Mouse (Mus musculus): Measurements from ENCODE around the gene Spns1. TPM values are rescaled to one million over a fixed set of nuclear protein-coding genes. Genes with fewer than 3 reads are reported as not detected.
"Not testable (repeated sequence)": the region's sequence is repeated elsewhere in the genome, so short reads cannot be mapped to it uniquely, and the experiment has no call there.

The Spns1 gene
- polyA plus RNA-seq, 1 experiment from 2014 or later, result 95.4 TPM

GRCm38 (mm10) chr7:126348293-126348692 lies 29.0 kb downstream of the Spns1 start:
- no peaks in the 10 kb centered on the region for H3K9me3 ChIP-seq
- H3K4me2 ChIP-seq, result no peak overlapping the region
- 78% methylated on average over 8 of the region's 8 CpGs for WGBS
- no peak for ATAC-seq (replicated peaks)
- H3K36me3 ChIP-seq (replicated peaks), result no peaks in the 10 kb centered on the region
- no peak overlapping the region for H3K9ac ChIP-seq
- no peaks in the 10 kb centered on the region for H3K27me3 ChIP-seq (replicated peaks)
- H3K4me3 ChIP-seq, result no peak overlapping the region
- peaks cover 7% of the 10 kb centered on the region for H3K4me1 ChIP-seq
- H3K27ac ChIP-seq, result no peak overlapping the region

DNA sequence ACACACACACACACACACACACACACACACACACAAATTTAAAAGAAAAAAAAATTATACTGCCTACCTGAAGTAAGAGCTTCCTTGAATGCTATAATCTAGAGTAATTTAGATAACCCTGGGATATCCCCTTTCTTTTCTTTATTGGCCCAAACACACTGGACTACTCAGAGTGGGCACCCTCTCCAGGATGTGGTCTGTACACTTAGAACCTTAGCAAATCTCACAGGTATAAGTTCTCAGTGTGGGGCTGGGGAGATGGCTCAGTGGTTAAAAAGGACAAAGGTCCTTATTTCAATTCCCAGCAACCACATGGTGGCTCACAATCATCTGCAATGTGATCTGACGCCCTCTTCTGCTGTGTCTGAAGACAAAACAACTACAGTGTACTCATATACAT lies 30.2 kb downstream of the Spns1 start:
- peaks cover 7% of the 10 kb centered on the region for H3K4me1 ChIP-seq
- H3K9ac ChIP-seq, result no peak overlapping the region
- no peaks in the 10 kb centered on the region for H3K36me3 ChIP-seq (replicated peaks)
- no peaks in the 10 kb centered on the region for H3K27me3 ChIP-seq (replicated peaks)
- H3K9me3 ChIP-seq, result no peaks in the 10 kb centered on the region
- no peak overlapping the region for H3K27ac ChIP-seq
- no peak overlapping the region for H3K4me2 ChIP-seq
- no peak overlapping the region for H3K4me3 ChIP-seq
- ATAC-seq (replicated peaks), result no peak
- 64% methylated on average over 1 of the region's 1 CpGs for WGBS

- Histone ChIP-seq H3K27me3 (replicated peaks) (no peaks in the 10 kb centered on the region), H3K4me3 (no peak overlapping the region), H3K9ac (no peak overlapping the region), H3K27ac (no peak overlapping the region), H3K4me1 (no peaks in the 10 kb centered on the region), H3K9me3 (no peaks in the 10 kb centered on the region), H3K36me3 (replicated peaks) (no peaks in the 10 kb centered on the region), H3K4me2 (no peak overlapping the region)
- WGBS, result 49% methylated on average over 3 of the region's 3 CpGs
- ATAC-seq (replicated peaks), result no peak
Observed at GRCm38 (mm10) chr7:126345969-126346368, 31.3 kb downstream of the Spns1 start.

DNA sequence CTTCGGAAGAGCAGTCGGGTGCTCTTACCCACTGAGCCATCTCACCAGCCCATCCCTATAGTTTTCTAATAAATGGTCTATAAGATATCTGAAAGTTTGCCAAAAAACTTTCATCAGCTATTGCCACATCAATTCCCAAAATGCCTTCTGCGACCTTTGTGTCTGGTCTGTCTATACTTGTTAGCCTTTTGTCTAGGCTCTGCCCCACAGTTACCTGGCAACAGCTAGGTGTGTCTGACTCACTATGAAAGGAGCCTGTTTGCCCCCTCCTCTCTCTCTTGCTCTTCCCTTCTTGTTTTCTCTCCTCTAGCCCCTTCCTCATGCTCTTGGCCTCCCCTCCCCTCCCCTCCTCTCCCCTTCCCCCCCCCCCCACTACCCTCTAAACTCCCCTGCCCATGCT lies 31.7 kb downstream of the Spns1 start:
- no peak overlapping the region for H3K4me3 ChIP-seq
- no peak overlapping the region for H3K27ac ChIP-seq
- ATAC-seq (replicated peaks), result no peak
- H3K27me3 ChIP-seq (replicated peaks), result no peaks in the 10 kb centered on the region
- WGBS, result 82% methylated on average over 3 of the region's 3 CpGs
- no peaks in the 10 kb centered on the region for H3K36me3 ChIP-seq (replicated peaks)
- H3K9ac ChIP-seq, result no peak overlapping the region
- H3K4me2 ChIP-seq, result no peak overlapping the region
- no peaks in the 10 kb centered on the region for H3K9me3 ChIP-seq
- no peaks in the 10 kb centered on the region for H3K4me1 ChIP-seq

DNA sequence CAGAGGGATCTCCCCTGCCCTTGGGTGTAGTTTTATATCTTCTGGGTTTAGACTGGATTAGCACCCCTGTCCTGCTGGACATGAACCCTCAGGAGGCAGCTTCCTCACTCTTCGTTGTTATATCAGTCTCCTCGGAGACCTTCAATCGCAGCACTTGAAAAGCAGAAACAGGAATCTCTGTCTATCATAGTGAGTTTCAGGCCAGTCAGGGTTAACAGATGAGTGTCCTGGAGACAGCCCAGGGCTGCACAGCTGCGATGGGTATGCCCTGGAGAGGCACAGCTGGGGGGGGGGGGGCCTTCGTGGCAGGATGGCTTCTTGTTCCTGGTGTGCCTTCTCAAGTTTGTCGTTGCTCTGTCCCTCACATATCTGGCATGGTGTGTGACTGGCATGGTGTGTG lies 36.4 kb downstream of the Spns1 start:
- Histone ChIP-seq H3K36me3 (replicated peaks) (no peaks in the 10 kb centered on the region), H3K9ac (no peak overlapping the region), H3K4me2 (no peak overlapping the region), H3K27me3 (replicated peaks) (no peaks in the 10 kb centered on the region), H3K9me3 (no peaks in the 10 kb centered on the region), H3K4me1 (no peaks in the 10 kb centered on the region), H3K4me3 (no peak overlapping the region), H3K27ac (no peak overlapping the region)
- no peak for ATAC-seq (replicated peaks)
- WGBS, result 57% methylated on average over 6 of the region's 6 CpGs

DNA sequence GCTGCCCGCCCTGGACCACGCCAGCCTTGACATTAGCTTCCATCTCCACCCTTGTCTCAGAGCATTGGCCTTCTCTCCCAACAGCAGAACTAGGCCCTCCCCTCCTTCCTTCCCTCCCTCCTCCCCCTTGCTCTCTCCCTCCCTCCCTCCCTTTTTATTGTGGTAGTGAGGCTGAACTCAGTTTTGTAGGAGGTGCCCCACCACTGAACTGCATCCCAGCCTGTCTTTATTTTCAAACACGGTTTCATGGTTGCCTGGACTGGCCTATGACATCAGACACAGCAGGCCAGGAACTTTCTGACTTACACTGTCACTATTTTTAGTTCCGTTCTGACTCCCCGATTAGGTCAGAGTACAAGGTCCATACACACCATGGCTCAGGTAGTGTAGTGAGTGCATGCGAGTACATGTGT lies 37.0 kb downstream of the Spns1 start:
- Histone ChIP-seq H3K9ac (no peak overlapping the region), H3K4me1 (no peaks in the 10 kb centered on the region), H3K4me3 (no peak overlapping the region), H3K9me3 (no peaks in the 10 kb centered on the region), H3K27ac (no peak overlapping the region), H3K27me3 (replicated peaks) (no peaks in the 10 kb centered on the region), H3K4me2 (no peak overlapping the region), H3K36me3 (replicated peaks) (no peaks in the 10 kb centered on the region)
- ATAC-seq (replicated peaks), result no peak
- WGBS, result 75% methylated on average over 6 of the region's 6 CpGs

DNA sequence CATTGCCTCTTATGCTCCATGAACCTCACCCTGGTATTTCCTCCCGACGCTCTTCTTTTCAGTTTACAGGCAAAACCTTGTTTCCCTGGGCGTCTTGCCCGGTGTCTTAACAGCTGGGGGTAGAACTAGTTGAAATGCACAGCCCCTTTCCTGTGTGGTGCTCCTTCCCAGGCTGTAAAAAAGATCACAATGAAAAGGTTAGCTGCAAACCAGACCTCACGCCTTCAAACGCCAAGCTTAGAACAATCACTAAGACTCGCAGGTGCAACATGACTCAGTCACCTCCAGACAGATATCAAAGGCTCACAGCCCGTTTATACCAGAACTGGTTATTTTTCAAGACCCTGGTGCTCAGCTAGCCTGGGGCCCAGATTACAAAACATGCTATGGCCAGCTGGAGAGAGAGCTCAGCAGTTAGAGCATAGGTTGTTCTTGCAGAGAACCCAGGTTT lies 37.7 kb downstream of the Spns1 start:
- Histone ChIP-seq H3K4me1 (no peaks in the 10 kb centered on the region), H3K4me3 (no peak overlapping the region), H3K27me3 (replicated peaks) (no peaks in the 10 kb centered on the region), H3K27ac (no peak overlapping the region), H3K36me3 (replicated peaks) (no peaks in the 10 kb centered on the region), H3K9me3 (no peaks in the 10 kb centered on the region), H3K4me2 (no peak overlapping the region), H3K9ac (no peak overlapping the region)
- no peak for ATAC-seq (replicated peaks)
- WGBS, result 81% methylated on average over 8 of the region's 8 CpGs

DNA sequence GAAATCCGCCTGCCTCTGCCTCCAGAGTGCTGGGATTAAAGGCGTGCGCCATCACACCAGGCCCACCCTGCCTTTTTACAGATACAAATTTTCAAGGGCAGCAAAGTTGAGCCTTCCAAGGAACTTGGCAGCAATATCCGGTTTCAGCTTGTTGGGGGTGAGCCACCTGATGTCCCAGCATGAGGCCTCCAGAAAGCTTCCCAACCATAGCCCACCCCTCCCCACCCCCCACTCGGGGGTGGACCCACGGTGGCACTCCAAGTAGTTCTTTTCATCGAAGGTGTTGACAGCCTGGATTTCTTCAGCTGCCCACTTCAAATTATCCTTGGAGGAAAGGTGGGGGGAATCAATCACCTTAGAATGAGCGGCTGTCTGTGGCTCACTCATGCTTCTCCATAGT lies 38.3 kb downstream of the Spns1 start:
- Histone ChIP-seq H3K27ac (no peak overlapping the region), H3K4me3 (no peak overlapping the region), H3K36me3 (replicated peaks) (no peaks in the 10 kb centered on the region), H3K4me2 (no peak overlapping the region), H3K9me3 (no peaks in the 10 kb centered on the region), H3K9ac (no peak overlapping the region), H3K4me1 (no peaks in the 10 kb centered on the region), H3K27me3 (replicated peaks) (no peaks in the 10 kb centered on the region)
- ATAC-seq (replicated peaks), result no peak
- 86% methylated on average over 8 of the region's 8 CpGs for WGBS

GRCm38 (mm10) chr7:126335556-126335955 lies 41.7 kb downstream of the Spns1 start:
- Histone ChIP-seq H3K4me1 (no peaks in the 10 kb centered on the region), H3K9ac (no peak overlapping the region), H3K27me3 (replicated peaks) (no peaks in the 10 kb centered on the region), H3K9me3 (no peaks in the 10 kb centered on the region), H3K27ac (no peak overlapping the region), H3K4me3 (no peak overlapping the region), H3K4me2 (no peak overlapping the region), H3K36me3 (replicated peaks) (no peaks in the 10 kb centered on the region)
- WGBS, result 94% methylated on average over 1 of the region's 1 CpGs
- ATAC-seq (replicated peaks), result no peak

DNA sequence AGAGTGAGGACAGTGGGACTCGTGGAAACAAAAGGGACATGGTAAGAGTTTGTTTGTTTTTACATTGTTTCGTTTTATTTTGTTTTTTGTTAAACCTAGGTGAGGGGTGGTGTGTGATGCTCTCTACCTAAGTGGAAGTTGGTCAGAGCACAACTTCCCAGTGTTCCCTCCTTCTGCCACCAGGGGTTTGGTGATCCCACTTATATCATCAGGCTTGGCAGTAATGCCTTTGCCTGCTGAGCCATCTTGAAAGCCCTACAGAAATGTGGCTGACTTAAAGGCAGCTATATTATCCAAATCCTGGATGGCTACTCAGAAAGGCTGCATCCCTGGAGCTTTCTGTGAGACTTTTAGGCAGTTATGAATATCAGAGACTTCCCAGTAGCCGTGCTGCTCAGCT lies 44.6 kb downstream of the Spns1 start:
- Histone ChIP-seq H3K4me3 (no peak overlapping the region), H3K36me3 (replicated peaks) (no peaks in the 10 kb centered on the region), H3K4me2 (no peak overlapping the region), H3K9me3 (no peaks in the 10 kb centered on the region), H3K4me1 (no peaks in the 10 kb centered on the region), H3K27me3 (replicated peaks) (no peaks in the 10 kb centered on the region), H3K9ac (no peak overlapping the region), H3K27ac (no peak overlapping the region)
- ATAC-seq (replicated peaks), result no peak
- 74% methylated on average over 3 of the region's 3 CpGs for WGBS

GRCm38 (mm10) chr7:126330693-126331092 lies 46.6 kb downstream of the Spns1 start:
- Histone ChIP-seq H3K36me3 (replicated peaks) (no peaks in the 10 kb centered on the region), H3K27ac (no peak overlapping the region), H3K9ac (no peak overlapping the region), H3K4me3 (no peak overlapping the region), H3K4me2 (no peak overlapping the region), H3K27me3 (replicated peaks) (no peaks in the 10 kb centered on the region), H3K4me1 (no peaks in the 10 kb centered on the region), H3K9me3 (no peaks in the 10 kb centered on the region)
- WGBS, result 58% methylated on average over 2 of the region's 2 CpGs
- ATAC-seq (replicated peaks), result no peak

GRCm38 (mm10) chr7:126329907-126330645 lies 47.2 kb downstream of the Spns1 start:
- H3K9me3 ChIP-seq, result no peaks in the 10 kb centered on the region
- H3K4me3 ChIP-seq, result no peak overlapping the region
- no peaks in the 10 kb centered on the region for H3K27me3 ChIP-seq (replicated peaks)
- ATAC-seq (replicated peaks), result no peak
- H3K4me2 ChIP-seq, result no peak overlapping the region
- no peak overlapping the region for H3K9ac ChIP-seq
- H3K27ac ChIP-seq, result no peak overlapping the region
- no peaks in the 10 kb centered on the region for H3K36me3 ChIP-seq (replicated peaks)
- no peaks in the 10 kb centered on the region for H3K4me1 ChIP-seq
- 88% methylated on average over 9 of the region's 9 CpGs for WGBS

- not testable (repeated sequence) for H3K4me1 ChIP-seq; ATAC-seq (replicated peaks); H3K9ac ChIP-seq; H3K27me3 ChIP-seq (replicated peaks); H3K4me2 ChIP-seq; H3K27ac ChIP-seq; H3K4me3 ChIP-seq; H3K36me3 ChIP-seq (replicated peaks); H3K9me3 ChIP-seq
- WGBS, result 91% methylated on average over 5 of the region's 6 CpGs
Observed at GRCm38 (mm10) chr7:126328848-126329247, 48.4 kb downstream of the Spns1 start.

Data from midbrain, embryonic 15.5 days (tissue).